Comparison of ENCODE assay signal across 12 mouse cellular contexts in the genomic region with DNA sequence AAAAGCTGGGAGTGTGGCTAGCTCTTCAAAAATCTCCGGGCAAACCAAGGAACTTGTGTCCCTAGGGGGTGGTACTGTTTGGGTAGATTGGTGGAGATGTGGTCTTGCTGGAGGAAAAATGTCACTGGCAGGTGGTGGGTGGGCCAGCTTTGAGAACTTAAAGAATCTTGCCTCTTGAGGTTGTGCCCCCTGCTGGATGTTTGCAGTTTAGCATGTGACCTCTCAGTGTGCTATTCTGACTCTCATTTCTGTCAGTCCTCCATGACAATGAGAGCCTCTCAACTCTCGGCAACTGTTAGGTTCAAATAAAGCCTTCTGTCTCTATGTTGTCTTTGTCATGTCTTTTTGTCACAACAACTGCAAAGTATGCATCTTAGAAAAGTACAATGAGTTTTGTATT.
DNase-seq lines count a peak whose midpoint lies in the region; ATAC-seq and TF ChIP-seq lines count a peak whose summit lies in the region.
"Had no signal": no experiment of that assay in that cellular context is flagged by ENCODE, and none has a peak within 500 bp of the region (broad histone marks: within the 10 kb centered on the region; RNA-seq: fewer than 3 reads in every experiment).

No protein-coding gene starts in this region.

- H3K27ac ChIP-seq in midbrain, embryonic 13.5 days, result no peak overlapping the region
- H3K27ac ChIP-seq: embryonic facial prominence, embryonic 15.5 days; hindbrain, embryonic 14.5 days had no signal

- no peaks in the 10 kb centered on the region for H3K27me3 ChIP-seq in E14TG2a.4 (ENCODE audit: insufficient read depth, low read length)
- H3K27me3 ChIP-seq in midbrain, embryonic 13.5 days, result no peaks in the 10 kb centered on the region
- H3K27me3 ChIP-seq: embryonic facial prominence, embryonic 15.5 days had no signal

- no peak overlapping the region for H3K4me2 ChIP-seq in midbrain, embryonic 13.5 days (replicated peaks)
- H3K4me2 ChIP-seq: embryonic facial prominence, embryonic 15.5 days; hindbrain, embryonic 14.5 days had no signal

- H3K4me1 ChIP-seq in E14TG2a.4 (replicated peaks; ENCODE audit: low read depth, low read length), result no peaks in the 10 kb centered on the region
- no peaks in the 10 kb centered on the region for H3K4me1 ChIP-seq in midbrain, embryonic 13.5 days (replicated peaks)
- H3K4me1 ChIP-seq: embryonic facial prominence, embryonic 15.5 days had no signal

- no peaks in the 10 kb centered on the region for H3K9me3 ChIP-seq in E14TG2a.4 (ENCODE audit: low read length)
- H3K9me3 ChIP-seq in midbrain, embryonic 13.5 days, result no peaks in the 10 kb centered on the region
- H3K9me3 ChIP-seq: embryonic facial prominence, embryonic 15.5 days had no signal

- ATAC-seq in midbrain, embryonic 13.5 days, result no peak
- ATAC-seq in activated CD4-positive, CD25-positive, alpha-beta regulatory T cell, adult 4 months, result no peak

- H3K9ac ChIP-seq in midbrain, embryonic 13.5 days (replicated peaks), result no peak overlapping the region
- H3K9ac ChIP-seq: embryonic facial prominence, embryonic 15.5 days; hindbrain, embryonic 14.5 days had no signal

- H3K4me3 ChIP-seq in E14TG2a.4 (replicated peaks; ENCODE audit: low read length), result no peak overlapping the region
- no peak overlapping the region for H3K4me3 ChIP-seq in midbrain, embryonic 13.5 days (replicated peaks)
- H3K4me3 ChIP-seq: embryonic facial prominence, embryonic 15.5 days had no signal

- H3K36me3 ChIP-seq in E14TG2a.4 (ENCODE audit: insufficient read depth, low read length), result no peaks in the 10 kb centered on the region
- H3K36me3 ChIP-seq in midbrain, embryonic 13.5 days, result no peaks in the 10 kb centered on the region
- H3K36me3 ChIP-seq: embryonic facial prominence, embryonic 15.5 days had no signal

- DNase-seq in adrenal gland, postnatal 25 days, result peak; percentile 1
- DNase-seq in adrenal gland, postnatal 4 days (ENCODE audit: low spot score in 2 of 2), result no peak
- DNase-seq in kidney, postnatal 10 days, result peak; percentile 8
- DNase-seq in kidney, adult 11 months, result no peak
- peak; percentile 18 for DNase-seq in embryo, embryonic 10 days (ENCODE audit: low spot score)
- DNase-seq: B cell, adult 2 months; thymus, adult 2 months had no signal

- 66% methylated on average over 2 of the region's 2 CpGs for WGBS in midbrain, embryonic 13.5 days

- TF ChIP-seq CTCF in E14TG2a.4 (conservative IDR thresholded peaks at IDR 0.05; ENCODE audit: low read length), result peak; percentile 44

Comparison
In these comparisons a context has a peak if more than half of its experiments do, and no peak if none do; other contexts are left out.
1. DNase-seq: peak in adrenal gland, postnatal 25 days (single experiment), kidney, postnatal 10 days (single experiment) and embryo, embryonic 10 days (single experiment); none in adrenal gland, postnatal 4 days (0 of 2) and kidney, adult 11 months (single experiment).